Mouse (Mus musculus) lung, postnatal 0 days (tissue): ENCODE measurements around the gene Dpy19l1.

Source experiments
- CTCF ChIP-seq: IDR thresholded peaks from 2 replicates; pipeline ENCODE4 v1.5.1; 2016; ENCODE audit warnings: antibody characterized with exemption, mild to moderate bottlenecking
- EP300 ChIP-seq: IDR thresholded peaks from 2 replicates; pipeline ENCODE4 v1.6.1; 2016; ENCODE audit warnings: antibody characterized with exemption, mild to moderate bottlenecking, control low read depth

GRCm38 (mm10) chr9:24508880-24509279, 5.9 kb upstream of the Dpy19l1 start:
- TF ChIP-seq CTCF: no peak
- no peak for TF ChIP-seq EP300
